Mouse (Mus musculus): ENCODE data around the gene Cldn20. TPM values are rescaled to one million over a fixed set of nuclear protein-coding genes. Genes with fewer than 3 reads are reported as not detected.
A peak's percentile ranks its signal among the peaks of the same experiment; 100 is the strongest.

Gene Cldn20
- polyA plus RNA-seq, 1 experiment from 2014 or later: not detected

- no peaks in the 10 kb centered on the region for H3K4me1 ChIP-seq (ENCODE audit: insufficient read depth, low read depth, low read length)
- no peaks in the 10 kb centered on the region for H3K36me3 ChIP-seq (ENCODE audit: insufficient read depth, low read length)
- WGBS: 89% methylated on average over 6 of the region's 6 CpGs
- H3K9me3 ChIP-seq (ENCODE audit: low read length): no peaks in the 10 kb centered on the region
- ATAC-seq (no peak), DNase-seq (ENCODE audit: low spot score) (no peak)
- TF ChIP-seq EP300 (IDR thresholded peaks at IDR 0.05): no peak
- TF ChIP-seq CTCF (IDR thresholded peaks at IDR 0.05): no peak
- H3K4me3 ChIP-seq (ENCODE audit: low read depth, low read length): no peak overlapping the region
- no peak overlapping the region for H3K9ac ChIP-seq (replicated peaks; ENCODE audit: low read depth)
- H3K27me3 ChIP-seq (replicated peaks; ENCODE audit: insufficient read depth, low read length): no peaks in the 10 kb centered on the region
- H3K4me2 ChIP-seq (replicated peaks; ENCODE audit: low read depth, low read length): no peak overlapping the region
- H3K27ac ChIP-seq (ENCODE audit: low read length): no peak overlapping the region
Measured at GRCm38 (mm10) chr17:3500076-3500475, 32.3 kb upstream of the Cldn20 start.

GRCm38 (mm10) chr17:3500936-3501335 lies 31.4 kb upstream of the Cldn20 start:
- Histone ChIP-seq H3K4me3 (ENCODE audit: low read depth, low read length) (no peak overlapping the region), H3K9me3 (ENCODE audit: low read length) (no peaks in the 10 kb centered on the region), H3K4me2 (replicated peaks; ENCODE audit: low read depth, low read length) (no peak overlapping the region), H3K36me3 (ENCODE audit: insufficient read depth, low read length) (no peaks in the 10 kb centered on the region), H3K4me1 (ENCODE audit: insufficient read depth, low read depth, low read length) (no peaks in the 10 kb centered on the region), H3K27me3 (replicated peaks; ENCODE audit: insufficient read depth, low read length) (no peaks in the 10 kb centered on the region), H3K9ac (replicated peaks; ENCODE audit: low read depth) (no peak overlapping the region), H3K27ac (ENCODE audit: low read length) (no peak overlapping the region)
- no peak for ATAC-seq
- no peak for DNase-seq (ENCODE audit: low spot score)
- 76% methylated on average over 4 of the region's 4 CpGs for WGBS
- no peak for TF ChIP-seq EP300 (IDR thresholded peaks at IDR 0.05)
- peak; percentile 9; the same call in 1 of the 2 replicates for TF ChIP-seq CTCF (IDR thresholded peaks at IDR 0.05)

- ATAC-seq: no peak
- no peak overlapping the region for H3K4me2 ChIP-seq (replicated peaks; ENCODE audit: low read depth, low read length)
- H3K9ac ChIP-seq (replicated peaks; ENCODE audit: low read depth): no peak overlapping the region
- no peaks in the 10 kb centered on the region for H3K9me3 ChIP-seq (ENCODE audit: low read length)
- H3K4me1 ChIP-seq (ENCODE audit: insufficient read depth, low read depth, low read length): no peaks in the 10 kb centered on the region
- no peak overlapping the region for H3K27ac ChIP-seq (ENCODE audit: low read length)
- H3K27me3 ChIP-seq (replicated peaks; ENCODE audit: insufficient read depth, low read length): no peaks in the 10 kb centered on the region
- H3K36me3 ChIP-seq (ENCODE audit: insufficient read depth, low read length): no peaks in the 10 kb centered on the region
- H3K4me3 ChIP-seq (ENCODE audit: low read depth, low read length): no peak overlapping the region
- 90% methylated on average over 1 of the region's 1 CpGs for WGBS
- TF ChIP-seq EP300 (IDR thresholded peaks at IDR 0.05) (no peak), CTCF (IDR thresholded peaks at IDR 0.05) (no peak)
- DNase-seq (ENCODE audit: low spot score): no peak
Measured at GRCm38 (mm10) chr17:3505711-3506110, 26.6 kb upstream of the Cldn20 start.

DNA sequence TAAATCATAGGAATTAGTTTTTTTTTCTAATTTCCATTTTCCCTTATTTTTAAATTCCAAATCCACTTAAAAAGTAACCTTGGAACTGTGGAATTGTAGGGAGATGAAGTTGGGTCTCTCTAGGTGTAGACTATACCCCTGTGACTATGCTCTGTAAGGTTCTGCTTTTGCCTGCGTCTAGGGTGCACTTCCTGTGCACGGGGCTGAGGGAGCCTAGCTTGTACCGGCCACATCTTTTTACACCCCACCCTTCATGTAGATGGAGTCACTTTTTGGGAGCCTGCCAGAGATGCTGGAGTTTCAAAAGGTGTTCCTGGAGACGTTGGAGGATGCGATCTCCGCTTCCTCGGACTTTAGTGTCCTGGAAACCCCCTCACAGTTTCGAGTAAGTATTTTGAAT lies 25.8 kb upstream of the Cldn20 start:
- WGBS: 73% methylated on average over 8 of the region's 8 CpGs
- DNase-seq (ENCODE audit: low spot score) (no peak), ATAC-seq (no peak)
- TF ChIP-seq EP300 (IDR thresholded peaks at IDR 0.05) (no peak), CTCF (IDR thresholded peaks at IDR 0.05) (no peak)
- H3K4me2 ChIP-seq (replicated peaks; ENCODE audit: low read depth, low read length): no peak overlapping the region
- H3K9ac ChIP-seq (replicated peaks; ENCODE audit: low read depth): no peak overlapping the region
- H3K27me3 ChIP-seq (replicated peaks; ENCODE audit: insufficient read depth, low read length): no peaks in the 10 kb centered on the region
- H3K36me3 ChIP-seq (ENCODE audit: insufficient read depth, low read length): no peaks in the 10 kb centered on the region
- H3K27ac ChIP-seq (ENCODE audit: low read length): no peak overlapping the region
- no peak overlapping the region for H3K4me3 ChIP-seq (ENCODE audit: low read depth, low read length)
- H3K9me3 ChIP-seq (ENCODE audit: low read length): no peaks in the 10 kb centered on the region
- H3K4me1 ChIP-seq (ENCODE audit: insufficient read depth, low read depth, low read length): no peaks in the 10 kb centered on the region

- Histone ChIP-seq H3K27ac (ENCODE audit: low read length) (no peak overlapping the region), H3K36me3 (ENCODE audit: insufficient read depth, low read length) (no peaks in the 10 kb centered on the region), H3K27me3 (replicated peaks; ENCODE audit: insufficient read depth, low read length) (no peaks in the 10 kb centered on the region), H3K9me3 (ENCODE audit: low read length) (no peaks in the 10 kb centered on the region), H3K9ac (replicated peaks; ENCODE audit: low read depth) (no peak overlapping the region), H3K4me1 (ENCODE audit: insufficient read depth, low read depth, low read length) (no peaks in the 10 kb centered on the region), H3K4me2 (replicated peaks; ENCODE audit: low read depth, low read length) (no peak overlapping the region), H3K4me3 (ENCODE audit: low read depth, low read length) (no peak overlapping the region)
- 10% methylated on average over 1 of the region's 1 CpGs for WGBS
- peak; percentile 56 for DNase-seq (ENCODE audit: low spot score)
- peak; percentile 61; the same call in 1 of the 2 replicates for ATAC-seq
- TF ChIP-seq CTCF (IDR thresholded peaks at IDR 0.05) (peak; percentile 85), EP300 (IDR thresholded peaks at IDR 0.05) (no peak)
Measured at GRCm38 (mm10) chr17:3509841-3510240, 22.5 kb upstream of the Cldn20 start.

- ATAC-seq: no peak
- H3K36me3 ChIP-seq (ENCODE audit: insufficient read depth, low read length): no peaks in the 10 kb centered on the region; the same call in 1 of the 2 replicates
- 79% methylated on average over 5 of the region's 5 CpGs for WGBS
Measured at GRCm38 (mm10) chr17:3514316-3514715, 18.0 kb upstream of the Cldn20 start.

GRCm38 (mm10) chr17:3515851-3516250 lies 16.5 kb upstream of the Cldn20 start:
- no peak for TF ChIP-seq EP300 (IDR thresholded peaks at IDR 0.05)
- TF ChIP-seq CTCF (IDR thresholded peaks at IDR 0.05): no peak
- Histone ChIP-seq H3K36me3 (ENCODE audit: insufficient read depth, low read length) (no peaks in the 10 kb centered on the region; the same call in 1 of the 2 replicates), H3K9ac (replicated peaks; ENCODE audit: low read depth) (no peak overlapping the region), H3K4me2 (replicated peaks; ENCODE audit: low read depth, low read length) (no peak overlapping the region), H3K4me1 (ENCODE audit: insufficient read depth, low read depth, low read length) (no peaks in the 10 kb centered on the region), H3K4me3 (ENCODE audit: low read depth, low read length) (no peak overlapping the region), H3K27ac (ENCODE audit: low read length) (no peak overlapping the region), H3K9me3 (ENCODE audit: low read length) (no peaks in the 10 kb centered on the region), H3K27me3 (replicated peaks; ENCODE audit: insufficient read depth, low read length) (no peaks in the 10 kb centered on the region)
- DNase-seq (ENCODE audit: low spot score) (no peak), ATAC-seq (no peak)
- 91% methylated on average over 8 of the region's 8 CpGs for WGBS

More at GRCm38 (mm10) chr17:3514316-3514715, 18.0 kb upstream of the Cldn20 start:
- Histone ChIP-seq H3K9me3 (ENCODE audit: low read length) (no peaks in the 10 kb centered on the region), H3K27me3 (replicated peaks; ENCODE audit: insufficient read depth, low read length) (no peaks in the 10 kb centered on the region), H3K9ac (replicated peaks; ENCODE audit: low read depth) (no peak overlapping the region), H3K4me1 (ENCODE audit: insufficient read depth, low read depth, low read length) (no peaks in the 10 kb centered on the region), H3K4me2 (replicated peaks; ENCODE audit: low read depth, low read length) (no peak overlapping the region), H3K4me3 (ENCODE audit: low read depth, low read length) (no peak overlapping the region), H3K27ac (ENCODE audit: low read length) (no peak overlapping the region)
- TF ChIP-seq EP300 (IDR thresholded peaks at IDR 0.05) (no peak), CTCF (IDR thresholded peaks at IDR 0.05) (no peak)
- no peak for DNase-seq (ENCODE audit: low spot score)
